Mouse (Mus musculus) ES-Bruce4 (cell line): Measurements from ENCODE around the gene Specc1.

Experiments
- CTCF ChIP-seq: IDR thresholded peaks from one replicate; pipeline ENCODE4 v1.8.1; 2011; ENCODE audit warnings: low read depth, low read length
- EP300 ChIP-seq: IDR thresholded peaks from 2 replicates; pipeline ENCODE4 v1.6.1; 2011; ENCODE audit warnings: low read depth, low read length; ENCODE audit not compliant: insufficient read depth

- no peak for TF ChIP-seq CTCF
- no peak for TF ChIP-seq EP300
Observed at GRCm38 (mm10) chr11:61999501-61999900, 42.9 kb downstream of the Specc1 start.
